Mouse (Mus musculus) layer of hippocampus, adult 9-11 months (tissue): Measurements from ENCODE around the gene Becn1.
A peak's percentile ranks its signal among the peaks of the same experiment; 100 is the strongest.

Source experiments
- DNase-seq: peaks from one replicate; pipeline ENCODE4 v3.0.0; 2022

The Becn1 gene

GRCm38 (mm10) chr11:101264954-101265471, 37.1 kb downstream of the Becn1 start:
- no peak for DNase-seq

GRCm38 (mm10) chr11:101263989-101264280, 38.2 kb downstream of the Becn1 start:
- no peak for DNase-seq

GRCm38 (mm10) chr11:101263138-101263988, 38.7 kb downstream of the Becn1 start:
- DNase-seq: no peak

- DNase-seq: no peak
These were observed 39.7 kb downstream of the Becn1 start for GRCm38 (mm10) chr11:101262272-101262967.

GRCm38 (mm10) chr11:101260826-101261380, 41.2 kb downstream of the Becn1 start:
- no peak for DNase-seq

- no peak for DNase-seq
These were observed 41.9 kb downstream of the Becn1 start, which contains the start of gene Wnk4 for GRCm38 (mm10) chr11:101259948-101260825. Gene Wnk4, plus strand, starts transcription at chr11:101260567.

GRCm38 (mm10) chr11:101259261-101259712, 42.8 kb downstream of the Becn1 start:
- DNase-seq: peak; percentile 85

- no peak for DNase-seq
These were observed 46.0 kb downstream of the Becn1 start for GRCm38 (mm10) chr11:101255826-101256775.

GRCm38 (mm10) chr11:101253613-101254389, 48.3 kb downstream of the Becn1 start, which contains the start of gene Vps25:
Gene Vps25, plus strand, starts transcription at chr11:101253707.
- peak; percentile 80 for DNase-seq

- DNase-seq: no peak
These were observed 49.1 kb downstream of the Becn1 start for GRCm38 (mm10) chr11:101252941-101253340.

GRCm38 (mm10) chr11:101251031-101251430, 51.1 kb downstream of the Becn1 start:
- DNase-seq: no peak

GRCm38 (mm10) chr11:101248258-101248994, 53.7 kb downstream of the Becn1 start:
- peak; percentile 85 for DNase-seq

GRCm38 (mm10) chr11:101247521-101248030, 54.5 kb downstream of the Becn1 start:
- no peak for DNase-seq

GRCm38 (mm10) chr11:101246702-101247012, 55.4 kb downstream of the Becn1 start:
- DNase-seq: no peak

- no peak for DNase-seq
These were observed 56.0 kb downstream of the Becn1 start, which contains the start of gene Ramp2 for GRCm38 (mm10) chr11:101245855-101246701. Gene Ramp2, plus strand, starts transcription at chr11:101246028.

- no peak for DNase-seq
These were observed 57.0 kb downstream of the Becn1 start for GRCm38 (mm10) chr11:101245071-101245470.

- DNase-seq: peak; percentile 69
These were observed 63.9 kb downstream of the Becn1 start for GRCm38 (mm10) chr11:101238071-101238647.

GRCm38 (mm10) chr11:101236782-101237181, 65.3 kb downstream of the Becn1 start:
- DNase-seq: no peak
